Mouse (Mus musculus): Measurements from ENCODE around the gene Gtf2i.

Gtf2i gene

GRCm38 (mm10) chr5:134321699-134322098 lies 7.1 kb upstream of the Gtf2i start:
- no peak for DNase-seq

- DNase-seq: no peak
These were observed 4.3 kb upstream of the Gtf2i start for GRCm38 (mm10) chr5:134318903-134319302.

- no peak for DNase-seq
These were observed 2.2 kb upstream of the Gtf2i start for GRCm38 (mm10) chr5:134316721-134317120.

GRCm38 (mm10) chr5:134315623-134316350 lies 1.2 kb upstream of the Gtf2i start:
- DNase-seq: peak; percentile 52

- DNase-seq: no peak
These were observed 389 bp downstream of the Gtf2i start for GRCm38 (mm10) chr5:134314068-134314674.

- DNase-seq: peak; percentile 94
These were observed 1.0 kb downstream of the Gtf2i start for GRCm38 (mm10) chr5:134313451-134314067.

- DNase-seq: peak; percentile 43
These were observed 1.7 kb downstream of the Gtf2i start for GRCm38 (mm10) chr5:134312691-134313450.

GRCm38 (mm10) chr5:134311894-134312411 lies 2.6 kb downstream of the Gtf2i start:
- no peak for DNase-seq

GRCm38 (mm10) chr5:134310201-134310600 lies 4.4 kb downstream of the Gtf2i start:
- no peak for DNase-seq

GRCm38 (mm10) chr5:134309345-134309744 lies 5.2 kb downstream of the Gtf2i start:
- no peak for DNase-seq

- no peak for DNase-seq
These were observed 9.9 kb downstream of the Gtf2i start for GRCm38 (mm10) chr5:134304639-134305038.

- DNase-seq: no peak
These were observed 19.1 kb downstream of the Gtf2i start for GRCm38 (mm10) chr5:134295277-134296050.

- DNase-seq: no peak
These were observed 20.0 kb downstream of the Gtf2i start for GRCm38 (mm10) chr5:134294606-134295005.

GRCm38 (mm10) chr5:134291096-134291495 lies 23.5 kb downstream of the Gtf2i start:
- no peak for DNase-seq

- DNase-seq: no peak
These were observed 24.5 kb downstream of the Gtf2i start for GRCm38 (mm10) chr5:134289935-134290560.

GRCm38 (mm10) chr5:134288071-134288470 lies 26.5 kb downstream of the Gtf2i start:
- no peak for DNase-seq

- peak; percentile 31 for DNase-seq
These were observed 29.6 kb downstream of the Gtf2i start for GRCm38 (mm10) chr5:134284921-134285320.

GRCm38 (mm10) chr5:134282603-134283002 lies 32.0 kb downstream of the Gtf2i start:
- DNase-seq: no peak

- DNase-seq: no peak
These were observed 32.5 kb downstream of the Gtf2i start for GRCm38 (mm10) chr5:134282076-134282475.

GRCm38 (mm10) chr5:134279371-134279770 lies 35.2 kb downstream of the Gtf2i start:
- no peak for DNase-seq

- DNase-seq: no peak
These were observed 37.5 kb downstream of the Gtf2i start for GRCm38 (mm10) chr5:134277109-134277508.

GRCm38 (mm10) chr5:134275556-134275955 lies 39.0 kb downstream of the Gtf2i start:
- DNase-seq: no peak

Measured in right cerebral cortex, postnatal 14 days (tissue).